Mouse (Mus musculus): ENCODE measurements around the gene Spa17. TPM values are rescaled to one million over a fixed set of nuclear protein-coding genes. Genes with fewer than 3 reads are reported as not detected.

Spa17 gene
- total RNA-seq (2022) = 1 to 10 TPM; 1.6 to 3.1 (median 2.2) TPM

GRCm38 (mm10) chr9:37613182-37613910 lies at the start of gene Spa17:
Gene Spa17 (minus strand): TSS chr9:37613722.
- peak; percentile 73 to 81 for DNase-seq (ENCODE audit: low spot score in 2 of 2)

- no peak for DNase-seq (ENCODE audit: low spot score in 2 of 2)
Measured at GRCm38 (mm10) chr9:37663210-37663609, 49.7 kb upstream of the Spa17 start.

- DNase-seq (ENCODE audit: low spot score in 2 of 2) = no peak
Measured at GRCm38 (mm10) chr9:37659413-37659812, 45.9 kb upstream of the Spa17 start.

- peak; percentile 62 to 67 for DNase-seq (ENCODE audit: low spot score in 2 of 2)
Measured at GRCm38 (mm10) chr9:37656931-37657481, 43.5 kb upstream of the Spa17 start, which contains the start of gene Tbrg1. Gene Tbrg1 (minus strand): TSS chr9:37657312.

- DNase-seq (ENCODE audit: low spot score in 2 of 2) = no peak
Measured at GRCm38 (mm10) chr9:37656439-37656881, 42.9 kb upstream of the Spa17 start.

- DNase-seq (ENCODE audit: low spot score in 2 of 2) = no peak
Measured at GRCm38 (mm10) chr9:37655961-37656360, 42.4 kb upstream of the Spa17 start.

GRCm38 (mm10) chr9:37653836-37654235 lies 40.3 kb upstream of the Spa17 start:
- DNase-seq (ENCODE audit: low spot score in 2 of 2) = no peak

- no peak for DNase-seq (ENCODE audit: low spot score in 2 of 2)
Measured at GRCm38 (mm10) chr9:37650639-37651038, 37.1 kb upstream of the Spa17 start.

GRCm38 (mm10) chr9:37646246-37646645 lies 32.7 kb upstream of the Spa17 start:
- no peak for DNase-seq (ENCODE audit: low spot score in 2 of 2)

- DNase-seq (ENCODE audit: low spot score in 2 of 2) = no peak
Measured at GRCm38 (mm10) chr9:37638721-37639120, 25.2 kb upstream of the Spa17 start.

- DNase-seq (ENCODE audit: low spot score in 2 of 2) = no peak
Measured at GRCm38 (mm10) chr9:37636800-37637542, 23.4 kb upstream of the Spa17 start.

GRCm38 (mm10) chr9:37636335-37636734 lies 22.8 kb upstream of the Spa17 start:
- DNase-seq (ENCODE audit: low spot score in 2 of 2) = no peak

GRCm38 (mm10) chr9:37634269-37634668 lies 20.7 kb upstream of the Spa17 start:
- DNase-seq (ENCODE audit: low spot score in 2 of 2) = no peak

GRCm38 (mm10) chr9:37632305-37632704 lies 18.8 kb upstream of the Spa17 start:
- DNase-seq (ENCODE audit: low spot score in 2 of 2) = no peak

- DNase-seq (ENCODE audit: low spot score in 2 of 2) = no peak
Measured at GRCm38 (mm10) chr9:37629941-37630340, 16.4 kb upstream of the Spa17 start.

GRCm38 (mm10) chr9:37628581-37628980 lies 15.1 kb upstream of the Spa17 start:
- DNase-seq (ENCODE audit: low spot score in 2 of 2) = no peak

- DNase-seq (ENCODE audit: low spot score in 2 of 2) = no peak
Measured at GRCm38 (mm10) chr9:37627263-37627662, 13.7 kb upstream of the Spa17 start.

- no peak for DNase-seq (ENCODE audit: low spot score in 2 of 2)
Measured at GRCm38 (mm10) chr9:37626103-37626567, 12.6 kb upstream of the Spa17 start.

- DNase-seq (ENCODE audit: low spot score in 2 of 2) = no peak
Measured at GRCm38 (mm10) chr9:37625641-37626040, 12.1 kb upstream of the Spa17 start.

GRCm38 (mm10) chr9:37625129-37625528 lies 11.6 kb upstream of the Spa17 start:
- no peak for DNase-seq (ENCODE audit: low spot score in 2 of 2)

- no peak for DNase-seq (ENCODE audit: low spot score in 2 of 2)
Measured at GRCm38 (mm10) chr9:37624502-37624901, 11.0 kb upstream of the Spa17 start.

- no peak for DNase-seq (ENCODE audit: low spot score in 2 of 2)
Measured at GRCm38 (mm10) chr9:37623981-37624380, 10.5 kb upstream of the Spa17 start.

All from gastrocnemius, adult 8-10 months (tissue).